Mouse (Mus musculus): Measurements from ENCODE around the gene Chit1.

- TF ChIP-seq CTCF (IDR thresholded peaks at IDR 0.05; ENCODE audit: insufficient read depth, low read length) (no peak), POLR2A (IDR thresholded peaks at IDR 0.05; ENCODE audit: borderline replicate concordance, extremely low read depth, low read depth, low read length) (no peak)
These were observed 9.4 kb upstream of the Chit1 start for GRCm38 (mm10) chr1:134101593-134101992.

Measured in lung, adult 2 months (tissue).